Mouse (Mus musculus): ENCODE data around the gene Plxnb2. TPM values are rescaled to one million over a fixed set of nuclear protein-coding genes. Genes with fewer than 3 reads are reported as not detected.

Plxnb2 gene
- total and polyA plus RNA-seq, 3 experiments: 0.17 to 0.19 TPM; not detected in 1

DNA sequence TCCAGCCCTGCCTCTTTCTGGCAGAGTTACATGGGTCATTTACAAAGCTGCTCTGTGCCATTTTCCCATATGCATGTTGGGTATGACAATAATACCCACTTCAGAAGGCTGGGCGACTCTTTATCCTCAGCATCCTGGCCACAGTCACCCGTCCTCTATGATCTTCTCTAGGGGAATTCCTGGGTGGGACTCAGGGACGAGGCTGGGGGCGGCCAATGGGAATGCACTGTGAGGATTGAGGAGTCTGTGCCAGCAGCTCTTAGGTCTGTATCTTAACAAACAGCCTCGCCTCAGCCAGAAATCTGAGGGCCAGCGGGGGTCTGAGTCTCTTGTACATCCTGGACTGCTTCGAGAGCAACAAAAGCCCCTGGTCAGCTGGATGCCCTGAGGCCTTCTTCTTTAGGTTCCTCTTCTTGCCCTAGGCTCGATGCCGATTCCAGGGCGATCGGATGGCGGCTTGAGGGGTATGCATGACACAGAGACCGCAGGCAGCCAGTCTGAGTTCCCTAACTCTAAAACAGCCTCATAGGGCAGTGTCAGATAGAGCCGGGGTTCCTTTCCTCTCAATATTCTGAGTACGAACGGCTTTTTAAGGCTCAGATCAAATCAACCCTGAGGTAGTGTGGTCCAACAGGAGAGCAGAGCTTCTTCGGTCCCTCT lies 8.2 kb downstream of the Plxnb2 start:
- H3K4me3 ChIP-seq (ENCODE audit: control insufficient read depth in 1 of 2, insufficient read depth in 1 of 2, low read depth in 2 of 2, low read length in 2 of 2): no peak overlapping the region

DNA sequence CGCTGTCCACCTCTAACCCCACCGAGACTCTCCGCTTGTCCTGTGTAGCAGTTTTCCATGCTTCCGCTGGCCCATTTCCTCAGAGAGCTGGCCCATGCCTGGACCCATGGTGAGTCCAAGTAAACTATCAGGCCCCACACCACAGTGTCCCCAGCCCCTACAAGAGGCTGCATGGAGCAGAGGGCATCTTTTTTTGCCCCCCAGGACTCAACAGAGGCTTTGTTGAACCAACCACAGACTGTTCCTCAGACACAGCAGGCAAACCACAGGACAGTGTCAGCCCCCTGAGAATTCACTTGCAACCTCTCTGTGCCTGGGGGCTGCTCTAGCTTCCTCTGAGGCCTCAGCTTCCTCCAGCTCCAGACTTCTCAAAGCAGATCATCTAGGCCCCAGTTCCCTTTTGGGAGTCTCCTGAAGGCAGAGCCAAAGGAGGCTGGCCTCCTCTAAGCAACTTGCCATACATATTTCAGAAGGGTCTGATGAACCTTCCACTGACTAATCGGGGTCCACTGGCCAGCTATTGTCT lies 9.0 kb downstream of the Plxnb2 start:
- H3K36me3 ChIP-seq (ENCODE audit: control insufficient read depth in 1 of 2, insufficient read depth in 2 of 2, low read length in 2 of 2): no peaks in the 10 kb centered on the region
- no peaks in the 10 kb centered on the region for H3K9me3 ChIP-seq (replicated peaks; ENCODE audit: insufficient read depth, low read length)
- H3K27me3 ChIP-seq (ENCODE audit: control insufficient read depth in 1 of 2, insufficient read depth in 2 of 2, low read length in 2 of 2): no peaks in the 10 kb centered on the region
- H3K27ac ChIP-seq (ENCODE audit: control insufficient read depth, low read depth, low read length): no peak overlapping the region
- H3K79me2 ChIP-seq (ENCODE audit: control insufficient read depth, insufficient read depth, low read length, poor library complexity): no peaks in the 10 kb centered on the region
- peaks cover 0 to 3% of the 10 kb centered on the region in 2 experiments; a peak in 1 of 4 replicates for H3K4me1 ChIP-seq (ENCODE audit: control insufficient read depth in 1 of 2, insufficient read depth in 2 of 2, low read length in 2 of 2)
- no peak overlapping the region for H3K9ac ChIP-seq (ENCODE audit: control insufficient read depth, low read depth, low read length, poor library complexity, severe bottlenecking)
- DNase-seq (ENCODE audit: low read depth, low spot score): no peak
- TF ChIP-seq CHD2 (IDR thresholded peaks at IDR 0.05; ENCODE audit: low read length) (no peak), GATA1 (IDR thresholded peaks at IDR 0.05; ENCODE audit: low read depth, low read length) (no peak), POLR2AphosphoS2 (IDR thresholded peaks at IDR 0.05; ENCODE audit: low read length) (no peak), RAD21 (IDR thresholded peaks at IDR 0.05; ENCODE audit: low read depth, low read length) (no peak), MAZ (IDR thresholded peaks at IDR 0.05; ENCODE audit: low read depth, low read length) (no peak), JUND (IDR thresholded peaks at IDR 0.05; ENCODE audit: low read depth, low read length) (no peak), ZMIZ1 (IDR thresholded peaks at IDR 0.05; ENCODE audit: low read depth, low read length) (no peak), USF1 (IDR thresholded peaks at IDR 0.05; ENCODE audit: low read depth, low read length) (no peak), E2F4 (IDR thresholded peaks at IDR 0.05; ENCODE audit: borderline replicate concordance, low read depth, low read length) (no peak)
- H3K4me3 ChIP-seq (ENCODE audit: control insufficient read depth in 1 of 2, insufficient read depth in 1 of 2, low read depth in 2 of 2, low read length in 2 of 2): no peak overlapping the region

More for the DNA sequence above, 8.2 kb downstream of the Plxnb2 start:
- H3K36me3 ChIP-seq (ENCODE audit: control insufficient read depth in 1 of 2, insufficient read depth in 2 of 2, low read length in 2 of 2): peaks cover 0 to 5% of the 10 kb centered on the region in 2 experiments; a peak in 2 of 4 replicates
- H3K27ac ChIP-seq (ENCODE audit: control insufficient read depth, low read depth, low read length): no peak overlapping the region
- no peak for DNase-seq (ENCODE audit: low read depth, low spot score)
- no peak overlapping the region for H3K9ac ChIP-seq (ENCODE audit: control insufficient read depth, low read depth, low read length, poor library complexity, severe bottlenecking)
- H3K4me1 ChIP-seq (ENCODE audit: control insufficient read depth in 1 of 2, insufficient read depth in 2 of 2, low read length in 2 of 2): peaks cover 2 to 11% of the 10 kb centered on the region in 2 experiments; a peak in 3 of 4 replicates
- no peaks in the 10 kb centered on the region for H3K9me3 ChIP-seq (replicated peaks; ENCODE audit: insufficient read depth, low read length)
- no peaks in the 10 kb centered on the region for H3K27me3 ChIP-seq (ENCODE audit: control insufficient read depth in 1 of 2, insufficient read depth in 2 of 2, low read length in 2 of 2)
- H3K79me2 ChIP-seq (ENCODE audit: control insufficient read depth, insufficient read depth, low read length, poor library complexity): no peaks in the 10 kb centered on the region
- no peak for TF ChIP-seq ZMIZ1 (IDR thresholded peaks at IDR 0.05; ENCODE audit: low read depth, low read length)

DNA sequence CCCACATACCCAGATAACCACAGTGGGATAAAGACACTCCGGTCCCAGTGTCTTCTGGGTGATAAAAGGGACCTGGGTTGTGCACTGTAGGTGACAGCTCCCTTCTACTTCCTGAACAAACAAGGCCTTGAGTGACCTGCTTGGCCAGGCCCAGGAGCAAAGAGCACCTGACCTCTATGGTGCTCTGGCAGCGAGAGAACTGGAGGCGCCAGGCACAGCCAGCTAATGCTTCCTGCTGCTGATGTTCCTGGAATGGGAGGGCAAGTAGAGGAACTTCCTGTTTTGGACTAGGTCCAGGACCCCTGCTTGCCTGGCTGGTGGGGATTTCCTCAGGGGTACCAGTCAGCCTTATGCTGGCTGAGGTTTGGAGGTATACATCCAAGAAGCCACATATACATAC lies 10.5 kb downstream of the Plxnb2 start:
- TF ChIP-seq POLR2AphosphoS2 (IDR thresholded peaks at IDR 0.05; ENCODE audit: low read length) (no peak), KAT2A (conservative IDR thresholded peaks at IDR 0.05; ENCODE audit: low read depth, low read length) (no peak), MAFK (IDR thresholded peaks at IDR 0.05; ENCODE audit: borderline replicate concordance, low read depth, low read length) (no peak), GATA1 (IDR thresholded peaks at IDR 0.05; ENCODE audit: low read depth, low read length) (no peak), E2F4 (IDR thresholded peaks at IDR 0.05; ENCODE audit: borderline replicate concordance, low read depth, low read length) (no peak), MAZ (IDR thresholded peaks at IDR 0.05; ENCODE audit: low read depth, low read length) (no peak), MYB (IDR thresholded peaks at IDR 0.05; ENCODE audit: low read depth, low read length) (no peak), RAD21 (IDR thresholded peaks at IDR 0.05; ENCODE audit: low read depth, low read length) (no peak), CHD2 (IDR thresholded peaks at IDR 0.05; ENCODE audit: low read length) (no peak), BHLHE40 (IDR thresholded peaks at IDR 0.05; ENCODE audit: borderline replicate concordance, low read depth, low read length) (no peak), ZNF384 (IDR thresholded peaks at IDR 0.05; ENCODE audit: low read depth, low read length) (no peak), MYC (IDR thresholded peaks at IDR 0.05; ENCODE audit: low read depth, low read length) (no peak), ETS1 (IDR thresholded peaks at IDR 0.05; ENCODE audit: low read depth, low read length) (no peak)
- Histone ChIP-seq H3K4me1 (ENCODE audit: control insufficient read depth in 1 of 2, insufficient read depth in 2 of 2, low read length in 2 of 2) (peaks cover 0 to 3% of the 10 kb centered on the region in 2 experiments; a peak in 1 of 4 replicates), H3K4me3 (ENCODE audit: control insufficient read depth in 1 of 2, insufficient read depth in 1 of 2, low read depth in 2 of 2, low read length in 2 of 2) (no peak overlapping the region), H3K9ac (ENCODE audit: control insufficient read depth, low read depth, low read length, poor library complexity, severe bottlenecking) (no peak overlapping the region), H3K9me3 (replicated peaks; ENCODE audit: insufficient read depth, low read length) (no peaks in the 10 kb centered on the region), H3K27me3 (ENCODE audit: control insufficient read depth in 1 of 2, insufficient read depth in 2 of 2, low read length in 2 of 2) (no peaks in the 10 kb centered on the region), H3K36me3 (ENCODE audit: control insufficient read depth in 1 of 2, insufficient read depth in 2 of 2, low read length in 2 of 2) (no peaks in the 10 kb centered on the region), H3K79me2 (ENCODE audit: control insufficient read depth, insufficient read depth, low read length, poor library complexity) (no peaks in the 10 kb centered on the region), H3K27ac (ENCODE audit: control insufficient read depth, low read depth, low read length) (no peak overlapping the region)
- DNase-seq (ENCODE audit: low read depth, low spot score): peak; percentile 12

Data from MEL (cell line).